16 mouse cellular contexts compared by ENCODE assay signal in the genomic region with DNA sequence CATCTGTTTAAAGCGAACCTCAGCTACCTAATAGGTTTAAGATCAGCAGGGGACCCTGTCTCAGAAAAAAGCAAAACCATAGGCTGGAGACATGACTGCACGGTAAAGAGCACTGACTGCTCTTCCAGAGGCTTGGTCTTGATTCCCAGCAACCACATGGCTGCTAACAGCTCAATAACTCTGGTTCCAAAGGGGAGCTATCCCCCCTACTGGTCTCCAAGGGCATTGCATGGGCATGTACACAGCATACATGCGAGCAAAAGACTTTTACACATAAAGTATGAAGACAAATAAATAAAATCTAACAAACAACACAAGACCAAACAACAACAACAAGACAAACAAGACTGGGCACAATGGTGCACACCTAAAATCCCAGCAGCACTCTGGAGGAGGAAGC. TPM values are rescaled to one million over a fixed set of nuclear protein-coding genes. Genes with fewer than 3 reads are reported as not detected.
DNase-seq lines count a peak whose midpoint lies in the region; ATAC-seq and TF ChIP-seq lines count a peak whose summit lies in the region.
"Had no signal": no experiment of that assay in that cellular context is flagged by ENCODE, and none has a peak within 500 bp of the region (broad histone marks: within the 10 kb centered on the region; RNA-seq: fewer than 3 reads in every experiment).

No protein-coding gene starts in this region.

- H3K27me3 ChIP-seq in forebrain, postnatal 0 days (ENCODE audit: insufficient read depth, low read length): no peaks in the 10 kb centered on the region
- no peaks in the 10 kb centered on the region for H3K27me3 ChIP-seq in forebrain, embryonic 12.5 days
- H3K27me3 ChIP-seq in lung, postnatal 0 days (replicated peaks; ENCODE audit: insufficient read depth, low read length): no peaks in the 10 kb centered on the region
- peaks cover 8% of the 10 kb centered on the region for H3K27me3 ChIP-seq in G1E (ENCODE audit: insufficient read depth, low read length)
- no peaks in the 10 kb centered on the region for H3K27me3 ChIP-seq in small intestine, adult 2 months (ENCODE audit: control insufficient read depth, insufficient read depth, low read length)
- H3K27me3 ChIP-seq in kidney, embryonic 15.5 days: no peaks in the 10 kb centered on the region
- H3K27me3 ChIP-seq: heart, embryonic 15.5 days had no signal

- 0 out of 2 replicates have a peak, but pooled peaks have one; percentile 25 for TF ChIP-seq CTCF in forebrain, postnatal 0 days (IDR thresholded peaks at IDR 0.05; ENCODE audit: low read depth)
- TF ChIP-seq CTCF in lung, postnatal 0 days (IDR thresholded peaks at IDR 0.05): peak; percentile 43
- peak; percentile 46; the same call in 1 of the 2 replicates for TF ChIP-seq CTCF in G1E (IDR thresholded peaks at IDR 0.05; ENCODE audit: low read depth, low read length)
- TF ChIP-seq CTCF in small intestine, adult 2 months (IDR thresholded peaks at IDR 0.05; ENCODE audit: extremely low read depth, insufficient read length, insufficient replicate concordance, low read depth, low read length): peak; percentile 35; the same call in 1 of the 2 replicates

- H3K4me1 ChIP-seq in forebrain, postnatal 0 days (ENCODE audit: insufficient read depth): 0 out of 2 replicates have a peak, but pooled peaks cover 7% of the 10 kb centered on the region
- peaks cover 15% of the 10 kb centered on the region for H3K4me1 ChIP-seq in forebrain, embryonic 12.5 days
- H3K4me1 ChIP-seq in lung, postnatal 0 days (ENCODE audit: insufficient read depth, low read depth, low read length): peaks cover 6% of the 10 kb centered on the region
- no peaks in the 10 kb centered on the region for H3K4me1 ChIP-seq in G1E (ENCODE audit: insufficient read depth, low read depth, low read length)
- no peaks in the 10 kb centered on the region for H3K4me1 ChIP-seq in small intestine, adult 2 months (ENCODE audit: control insufficient read depth, insufficient read depth, insufficient read length, low read length)
- peaks cover 11% of the 10 kb centered on the region for H3K4me1 ChIP-seq in kidney, embryonic 15.5 days

- no peak overlapping the region for H3K9ac ChIP-seq in forebrain, postnatal 0 days
- H3K9ac ChIP-seq in forebrain, embryonic 12.5 days: no peak overlapping the region
- no peak overlapping the region for H3K9ac ChIP-seq in lung, postnatal 0 days (replicated peaks; ENCODE audit: low read depth)
- H3K9ac ChIP-seq in kidney, embryonic 15.5 days: no peak overlapping the region
- H3K9ac ChIP-seq: heart, embryonic 15.5 days; hindbrain, embryonic 14.5 days had no signal

- no peaks in the 10 kb centered on the region for H3K9me3 ChIP-seq in forebrain, postnatal 0 days (ENCODE audit: low read length)
- no peaks in the 10 kb centered on the region for H3K9me3 ChIP-seq in forebrain, embryonic 12.5 days
- no peaks in the 10 kb centered on the region for H3K9me3 ChIP-seq in lung, postnatal 0 days (ENCODE audit: low read length)
- H3K9me3 ChIP-seq in G1E (replicated peaks): no peaks in the 10 kb centered on the region
- H3K9me3 ChIP-seq in kidney, embryonic 15.5 days (replicated peaks): no peaks in the 10 kb centered on the region
- H3K9me3 ChIP-seq: heart, embryonic 15.5 days; limb, embryonic 10.5 days had no signal

- no peaks in the 10 kb centered on the region for H3K36me3 ChIP-seq in forebrain, postnatal 0 days (ENCODE audit: insufficient read depth)
- no peaks in the 10 kb centered on the region for H3K36me3 ChIP-seq in forebrain, embryonic 12.5 days (replicated peaks)
- H3K36me3 ChIP-seq in lung, postnatal 0 days (ENCODE audit: insufficient read depth, low read length): no peaks in the 10 kb centered on the region
- no peaks in the 10 kb centered on the region for H3K36me3 ChIP-seq in G1E (replicated peaks)
- H3K36me3 ChIP-seq in small intestine, adult 2 months (ENCODE audit: control insufficient read depth, insufficient read depth, low read length): no peaks in the 10 kb centered on the region
- no peaks in the 10 kb centered on the region for H3K36me3 ChIP-seq in kidney, embryonic 15.5 days
- H3K36me3 ChIP-seq: heart, embryonic 15.5 days; limb, embryonic 10.5 days had no signal

- no peak for TF ChIP-seq EP300 in lung, postnatal 0 days (IDR thresholded peaks at IDR 0.05)

- no peak for TF ChIP-seq POLR2A in small intestine, adult 2 months (IDR thresholded peaks at IDR 0.05; ENCODE audit: low read depth, low read length)

- H3K4me3 ChIP-seq in forebrain, postnatal 0 days (ENCODE audit: low read depth, low read length): no peak overlapping the region
- H3K4me3 ChIP-seq in forebrain, embryonic 12.5 days (replicated peaks): no peak overlapping the region
- H3K4me3 ChIP-seq in lung, postnatal 0 days (ENCODE audit: low read depth, low read length): no peak overlapping the region
- no peak overlapping the region for H3K4me3 ChIP-seq in G1E (ENCODE audit: low read depth, low read length)
- H3K4me3 ChIP-seq in small intestine, adult 2 months (ENCODE audit: low read depth, low read length): no peak overlapping the region
- H3K4me3 ChIP-seq in kidney, embryonic 15.5 days (replicated peaks): no peak overlapping the region
- H3K4me3 ChIP-seq: heart, embryonic 15.5 days; limb, embryonic 10.5 days had no signal

- 84% methylated on average over 3 of the region's 3 CpGs for WGBS in forebrain, postnatal 0 days
- 83% methylated on average over 3 of the region's 3 CpGs for WGBS in forebrain, embryonic 12.5 days
- 94% methylated on average over 3 of the region's 3 CpGs for WGBS in lung, postnatal 0 days
- whole genome bisulfite sequencing in small intestine, adult 2 months: 98% methylated on average over 3 of the region's 3 CpGs
- 91% methylated on average over 3 of the region's 3 CpGs for WGBS in kidney, embryonic 15.5 days

- no peak overlapping the region for H3K27ac ChIP-seq in forebrain, postnatal 0 days (ENCODE audit: low read depth, low read length)
- H3K27ac ChIP-seq in forebrain, embryonic 12.5 days: no peak overlapping the region
- no peak overlapping the region for H3K27ac ChIP-seq in lung, postnatal 0 days (ENCODE audit: low read length)
- no peak overlapping the region for H3K27ac ChIP-seq in small intestine, adult 2 months (ENCODE audit: insufficient read depth, low read depth, low read length)
- no peak overlapping the region for H3K27ac ChIP-seq in kidney, embryonic 15.5 days
- H3K27ac ChIP-seq: heart, embryonic 15.5 days; hindbrain, embryonic 14.5 days; limb, embryonic 10.5 days had no signal

- no peak for ATAC-seq in forebrain, postnatal 0 days
- no peak for ATAC-seq in forebrain, embryonic 12.5 days (ENCODE audit: low FRiP score)
- no peak for ATAC-seq in lung, postnatal 0 days
- ATAC-seq in G1E (ENCODE audit: extremely low read depth, insufficient number of reproducible peaks, low FRiP score, poor library complexity, severe bottlenecking): no peak; the same call in 1 of the 2 replicates
- no peak for ATAC-seq in kidney, embryonic 15.5 days (replicated peaks; ENCODE audit: low FRiP score)

- intact Hi-C loops in left cerebral cortex, postnatal 25 days (cut with DNase I): no loop called here

- DNase-seq in forebrain, postnatal 0 days: no peak
- no peak for DNase-seq in lung, postnatal 0 days (ENCODE audit: low spot score)
- DNase-seq in lung, postnatal 14 days: no peak
- DNase-seq in G1E (ENCODE audit: low spot score): no peak
- DNase-seq in left cerebral cortex, postnatal 25 days (ENCODE audit: low spot score in 2 of 2): no peak
- DNase-seq: adrenal gland, postnatal 10 days; cerebellum, adult 11-12 months; gastrocnemius, postnatal 10 days had no signal

- no peak overlapping the region for H3K4me2 ChIP-seq in forebrain, postnatal 0 days (ENCODE audit: low read depth)
- no peak overlapping the region for H3K4me2 ChIP-seq in forebrain, embryonic 12.5 days
- no peak overlapping the region for H3K4me2 ChIP-seq in lung, postnatal 0 days (replicated peaks; ENCODE audit: low read depth, low read length)
- no peak overlapping the region for H3K4me2 ChIP-seq in kidney, embryonic 15.5 days
- H3K4me2 ChIP-seq: heart, embryonic 15.5 days; hindbrain, embryonic 14.5 days had no signal

RNA-seq across cellular contexts. Expression of gene Pwwp2a, which starts 36.5 kb away (rescaled TPM):
- total RNA-seq in forebrain, postnatal 0 days (2014; rRNA removed): 26.2 and 29.8 TPM in 2 replicates
- 12.2 and 16.6 TPM in 2 replicates for polyA plus RNA-seq in forebrain, postnatal 0 days (2015; fragmentation: Nextera tagmentation; extraction: Ambion mirVana)
- polyA plus RNA-seq in forebrain, embryonic 12.5 days (2016; fragmentation: Nextera tagmentation; extraction: Ambion mirVana): 44.9 and 48.4 TPM in 2 replicates
- 14.2 and 17.0 TPM in 2 replicates for polyA plus RNA-seq in lung, postnatal 0 days (2015; fragmentation: Nextera tagmentation; extraction: Ambion mirVana)
- total RNA-seq in G1E (2014; fragmentation: Nextera tagmentation) (73.2 and 79.8 TPM in 2 replicates), G1E (2017) (28.2 and 38.2 TPM in 2 replicates)
- 5.2 and 6.6 TPM in 2 replicates for polyA plus RNA-seq in G1E (2012)
- 4.2 and 10.1 TPM in 2 replicates for polyA plus RNA-seq in small intestine, adult 2 months (2012; rRNA removed)
- 10 to 100 TPM; 53.8 to 61.9 TPM for total RNA-seq in left cerebral cortex, postnatal 25 days (2021)
- polyA plus RNA-seq in kidney, embryonic 15.5 days (2015; fragmentation: Nextera tagmentation; extraction: Ambion mirVana): 29.1 and 30.6 TPM in 2 replicates

RNA-seq across cellular contexts. Expression of gene Fabp6, which starts 43.9 kb away (rescaled TPM):
- not detected in 2 replicates for total RNA-seq in forebrain, postnatal 0 days (2014; rRNA removed)
- polyA plus RNA-seq in forebrain, postnatal 0 days (2015; fragmentation: Nextera tagmentation; extraction: Ambion mirVana): not detected in 2 replicates
- not detected in 2 replicates for polyA plus RNA-seq in forebrain, embryonic 12.5 days (2016; fragmentation: Nextera tagmentation; extraction: Ambion mirVana)
- 0.47 TPM in 1 of 2 replicates, not detected in the other for polyA plus RNA-seq in lung, postnatal 0 days (2015; fragmentation: Nextera tagmentation; extraction: Ambion mirVana)
- not detected in 2 replicates for total RNA-seq in G1E (2014; fragmentation: Nextera tagmentation)
- total RNA-seq in G1E (2017): not detected in 2 replicates
- polyA plus RNA-seq in G1E (2012): not detected in 2 replicates
- 6.0 TPM in 1 of 2 replicates, not detected in the other for polyA plus RNA-seq in small intestine, adult 2 months (2012; rRNA removed)
- not detected for total RNA-seq in left cerebral cortex, postnatal 25 days (2021)
- not detected in 2 replicates for polyA plus RNA-seq in kidney, embryonic 15.5 days (2015; fragmentation: Nextera tagmentation; extraction: Ambion mirVana)
- total RNA-seq: adrenal gland, postnatal 10 days; gastrocnemius, postnatal 10 days; layer of hippocampus, adult 18-20 months had no signal
- polyA plus RNA-seq: forebrain, embryonic 11.5 days; heart, embryonic 15.5 days; hindbrain, embryonic 14.5 days; limb, embryonic 10.5 days had no signal

RNA-seq across cellular contexts. Expression of gene 4933415A04Rik, which starts 58.4 kb away (rescaled TPM):
- 0.76 and 1.5 TPM in 2 replicates for total RNA-seq in forebrain, postnatal 0 days (2014; rRNA removed)
- 1.2 and 1.8 TPM in 2 replicates for polyA plus RNA-seq in forebrain, postnatal 0 days (2015; fragmentation: Nextera tagmentation; extraction: Ambion mirVana)
- 5.8 and 6.1 TPM in 2 replicates for polyA plus RNA-seq in forebrain, embryonic 12.5 days (2016; fragmentation: Nextera tagmentation; extraction: Ambion mirVana)
- 2.9 and 3.9 TPM in 2 replicates for polyA plus RNA-seq in lung, postnatal 0 days (2015; fragmentation: Nextera tagmentation; extraction: Ambion mirVana)
- total RNA-seq in G1E (2014; fragmentation: Nextera tagmentation) (not detected in 2 replicates), G1E (2017) (not detected in 2 replicates)
- not detected in 2 replicates for polyA plus RNA-seq in G1E (2012)
- polyA plus RNA-seq in small intestine, adult 2 months (2012; rRNA removed): 0.27 and 1.0 TPM in 2 replicates
- 1 to 10 TPM in 1 of 2 experiments, under 1 TPM in 1; 0.69 to 1.1 TPM for total RNA-seq in left cerebral cortex, postnatal 25 days (2021)
- 7.0 and 8.2 TPM in 2 replicates for polyA plus RNA-seq in kidney, embryonic 15.5 days (2015; fragmentation: Nextera tagmentation; extraction: Ambion mirVana)
